ENCODE assay signal across 13 mouse cellular contexts in the genomic region with DNA sequence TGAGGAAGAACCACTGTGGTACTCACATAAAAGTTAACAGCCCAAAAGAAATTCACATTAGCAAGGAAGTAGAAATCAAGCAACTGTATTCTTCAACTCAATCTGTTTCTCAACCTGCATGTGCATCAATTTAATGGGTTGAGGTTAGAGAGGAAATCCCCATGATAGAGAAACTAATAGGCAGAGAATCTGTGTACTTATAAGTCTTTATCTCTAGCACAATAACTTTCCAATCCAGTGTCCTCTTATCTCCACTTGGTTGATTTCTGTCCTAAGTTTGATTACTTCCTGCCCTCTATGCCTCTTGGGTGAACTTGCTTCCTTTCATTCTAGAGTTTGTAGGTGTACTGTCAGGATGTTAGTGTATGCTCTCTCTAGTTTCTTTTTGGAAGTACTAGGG.
"Had no signal": no experiment of that assay in that cellular context is flagged by ENCODE, and none has a peak within 500 bp of the region (broad histone marks: within the 10 kb centered on the region; RNA-seq: fewer than 3 reads in every experiment).

No protein-coding gene starts in this region.

- ATAC-seq: intestine, embryonic 16.5 days; liver, embryonic 12.5 days; midbrain, embryonic 15.5 days had no signal

- DNase-seq: kidney, adult 18-20 months; kidney, adult 9 months; kidney, postnatal 14 days; kidney, postnatal 4 days; liver; lung, adult 2 months; lung, postnatal 14 days; lung, postnatal 4 days; right cerebral cortex, postnatal 14 days; right cerebral cortex, postnatal 4 days had no signal
